Mouse (Mus musculus) E14TG2a.4 (cell line): ENCODE data around the gene Megf11.

Source experiments
- H3K27me3 ChIP-seq: 2 replicates; pipeline ENCODE4 v1.6.1; 2014; ENCODE audit warnings: low read length, control low read depth; ENCODE audit not compliant: insufficient read depth
- H3K36me3 ChIP-seq: 2 replicates; pipeline ENCODE4 v1.6.1; 2014; ENCODE audit warnings: low read length, control low read depth; ENCODE audit not compliant: insufficient read depth
- H3K4me1 ChIP-seq: replicated peaks from 2 replicates; pipeline ENCODE4 v1.6.1; 2014; ENCODE audit warnings: low read depth, low read length, control low read depth
- H3K4me3 ChIP-seq: replicated peaks from 2 replicates; pipeline ENCODE4 v1.5.1; 2014; ENCODE audit warnings: mild to moderate bottlenecking, low read length
- H3K9me3 ChIP-seq: 2 replicates; pipeline ENCODE4 v1.6.1; 2014; ENCODE audit warnings: low read length, control low read depth
- CTCF ChIP-seq: conservative IDR thresholded peaks from 2 replicates; pipeline ENCODE4 v1.5.1; 2014; ENCODE audit warnings: low read length
- NANOG ChIP-seq: IDR thresholded peaks from 2 replicates; pipeline ENCODE4 v1.6.1; 2014; ENCODE audit warnings: borderline replicate concordance, low read length, mixed read lengths
- POU5F1 ChIP-seq: IDR thresholded peaks from 2 replicates; pipeline ENCODE4 v1.6.1; 2014; ENCODE audit warnings: low read length, borderline replicate concordance

Gene Megf11

DNA sequence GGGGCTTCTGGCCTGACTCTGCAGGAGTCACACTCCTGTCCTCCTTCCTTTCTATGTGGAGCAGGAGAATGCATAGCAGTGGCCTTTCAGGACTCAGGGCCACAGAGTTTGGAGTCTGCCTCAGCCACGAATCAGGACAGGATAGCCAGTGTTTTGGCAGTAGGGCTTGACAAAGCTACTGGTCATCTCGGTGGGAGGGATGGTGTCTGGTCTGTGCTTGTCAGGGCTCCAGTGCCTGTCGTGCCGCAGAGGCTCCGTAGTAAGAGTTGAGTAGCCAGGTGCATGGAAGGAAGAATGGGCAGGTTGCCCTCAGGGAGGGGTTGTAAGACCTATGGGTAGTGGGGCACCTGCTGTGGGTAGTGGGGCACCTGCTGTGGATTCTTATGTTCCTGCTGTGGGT, 96.7 kb downstream of the Megf11 start:
- no peak for TF ChIP-seq NANOG
- no peak for TF ChIP-seq CTCF
- no peak for TF ChIP-seq POU5F1

DNA sequence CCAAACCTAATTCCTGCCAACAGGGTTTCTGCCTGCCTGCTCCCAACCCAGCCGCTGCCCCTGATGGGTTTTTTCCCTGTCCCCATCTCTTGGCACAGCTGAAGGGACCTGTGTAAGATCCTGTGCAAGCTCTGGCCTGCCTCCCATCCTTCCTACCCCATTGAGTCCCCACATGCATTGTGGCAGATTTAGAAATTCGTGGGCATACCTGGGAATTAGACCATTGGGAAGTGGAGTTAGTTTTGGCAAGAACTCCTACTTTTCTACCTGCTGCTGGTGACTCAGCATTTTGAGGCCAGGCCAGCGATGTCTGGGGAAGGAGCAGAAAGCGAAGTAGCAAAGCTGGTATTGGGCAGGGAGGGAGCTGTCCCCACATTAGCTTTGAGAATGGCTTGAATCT, 102.0 kb downstream of the Megf11 start:
- Histone ChIP-seq H3K4me3 (no peak overlapping the region), H3K4me1 (peaks cover 25% of the 10 kb centered on the region), H3K36me3 (no peaks in the 10 kb centered on the region), H3K9me3 (no peaks in the 10 kb centered on the region), H3K27me3 (no peaks in the 10 kb centered on the region)
- no peak for TF ChIP-seq CTCF
- no peak for TF ChIP-seq NANOG
- no peak for TF ChIP-seq POU5F1

More for the DNA sequence above, 96.7 kb downstream of the Megf11 start:
- Histone ChIP-seq H3K4me1 (peaks cover 11% of the 10 kb centered on the region), H3K9me3 (no peaks in the 10 kb centered on the region), H3K4me3 (no peak overlapping the region), H3K36me3 (no peaks in the 10 kb centered on the region), H3K27me3 (peaks cover 9% of the 10 kb centered on the region; the same call in 1 of the 2 replicates)

DNA sequence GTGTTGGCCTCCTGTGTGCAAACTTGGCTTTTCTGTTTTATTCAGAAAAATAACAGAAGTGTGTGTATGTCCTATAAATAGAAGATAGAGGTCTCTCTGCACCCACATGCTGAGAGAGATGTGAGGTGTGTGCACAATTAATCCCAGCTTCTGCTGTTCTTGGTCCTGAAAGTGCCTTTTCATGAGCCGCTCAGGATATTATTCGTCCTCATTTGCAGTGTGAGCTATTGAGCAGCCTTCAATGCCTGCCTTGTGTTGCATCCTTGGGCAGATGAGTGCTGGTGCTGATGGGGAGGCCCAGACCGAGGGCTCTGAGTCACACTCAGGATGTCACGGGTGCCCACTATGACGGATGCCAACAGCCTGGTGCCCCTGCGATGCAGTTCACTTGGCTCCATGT, 109.2 kb downstream of the Megf11 start:
- TF ChIP-seq NANOG (no peak), POU5F1 (no peak), CTCF (no peak)
- Histone ChIP-seq H3K4me3 (no peak overlapping the region), H3K4me1 (peaks cover 6% of the 10 kb centered on the region; the same call in 1 of the 2 replicates), H3K36me3 (no peaks in the 10 kb centered on the region), H3K27me3 (no peaks in the 10 kb centered on the region), H3K9me3 (no peaks in the 10 kb centered on the region)

DNA sequence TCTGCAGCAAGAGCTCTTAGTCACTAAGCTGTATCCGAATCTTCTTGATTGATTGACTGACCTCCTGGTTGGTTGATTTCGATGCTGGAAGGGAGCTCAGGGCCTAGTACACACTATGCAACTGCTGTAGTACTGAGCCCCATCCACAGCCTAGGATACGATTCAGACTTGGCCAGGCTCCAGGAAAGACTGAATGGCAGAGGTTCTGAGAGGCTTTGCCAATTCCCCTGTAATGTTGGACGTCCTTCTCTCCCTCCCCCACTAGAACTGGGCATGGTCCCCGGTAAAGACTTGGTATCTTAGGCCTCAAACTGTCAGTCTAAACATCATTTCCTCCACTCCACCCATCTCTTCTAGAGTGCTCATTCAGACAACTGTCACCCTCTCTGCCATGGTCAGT, 113.5 kb downstream of the Megf11 start:
- H3K36me3 ChIP-seq = peaks cover 2% of the 10 kb centered on the region; the same call in 1 of the 2 replicates
- H3K9me3 ChIP-seq = no peaks in the 10 kb centered on the region

DNA sequence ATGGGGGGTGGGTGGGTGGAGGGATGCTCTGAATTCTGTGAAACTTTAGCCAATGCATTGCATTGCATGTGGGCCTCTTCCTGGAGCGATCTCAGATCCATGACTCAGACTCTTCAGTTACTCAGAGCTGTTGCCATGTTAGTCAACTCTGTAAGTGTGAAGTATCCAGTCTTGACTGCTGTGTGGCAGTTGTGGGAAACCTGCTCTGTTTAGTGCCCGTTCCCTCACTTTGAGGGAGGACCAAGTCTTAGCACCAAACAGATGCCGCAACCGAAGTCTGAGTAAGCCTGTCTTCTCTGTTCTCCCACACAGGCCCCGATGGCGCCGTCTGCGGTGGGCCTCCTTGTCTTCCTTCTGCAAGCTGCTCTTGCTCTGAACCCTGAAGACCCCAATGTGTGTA, 115.8 kb downstream of the Megf11 start:
- H3K36me3 ChIP-seq = peaks cover 13% of the 10 kb centered on the region; the same call in 1 of the 2 replicates
- no peak overlapping the region for H3K4me3 ChIP-seq
- TF ChIP-seq CTCF (no peak), NANOG (no peak), POU5F1 (no peak)
- no peaks in the 10 kb centered on the region for H3K9me3 ChIP-seq
- H3K27me3 ChIP-seq = no peaks in the 10 kb centered on the region
- peaks cover 6% of the 10 kb centered on the region; the same call in 1 of the 2 replicates for H3K4me1 ChIP-seq

More for the DNA sequence above, 113.5 kb downstream of the Megf11 start:
- TF ChIP-seq NANOG (no peak), CTCF (no peak), POU5F1 (no peak)
- Histone ChIP-seq H3K4me3 (no peak overlapping the region), H3K4me1 (peaks cover 6% of the 10 kb centered on the region; the same call in 1 of the 2 replicates), H3K27me3 (no peaks in the 10 kb centered on the region)

DNA sequence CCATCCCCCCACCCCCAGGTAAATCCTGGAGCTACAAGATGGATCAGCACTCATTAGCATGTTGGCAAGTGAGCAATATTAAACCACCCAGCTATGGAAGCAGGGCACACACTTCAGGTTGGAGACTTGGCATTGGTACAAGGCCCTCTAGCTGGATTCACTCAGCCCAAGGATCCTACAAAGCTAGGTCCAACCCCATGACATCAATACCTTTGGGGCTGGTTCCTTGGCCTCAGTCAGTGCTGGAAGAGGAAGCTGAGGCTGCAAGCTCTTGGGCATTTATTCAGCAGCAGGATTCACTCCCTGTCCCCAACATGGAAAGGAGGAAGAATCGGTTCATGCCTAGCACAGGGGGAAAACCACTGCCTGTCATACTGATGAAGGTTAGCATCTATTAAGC, 118.6 kb downstream of the Megf11 start:
- Histone ChIP-seq H3K4me1 (peaks cover 8% of the 10 kb centered on the region), H3K9me3 (no peaks in the 10 kb centered on the region), H3K36me3 (peaks cover 14% of the 10 kb centered on the region; the same call in 1 of the 2 replicates), H3K27me3 (no peaks in the 10 kb centered on the region), H3K4me3 (no peak overlapping the region)
- TF ChIP-seq POU5F1 (no peak), CTCF (no peak), NANOG (no peak)

DNA sequence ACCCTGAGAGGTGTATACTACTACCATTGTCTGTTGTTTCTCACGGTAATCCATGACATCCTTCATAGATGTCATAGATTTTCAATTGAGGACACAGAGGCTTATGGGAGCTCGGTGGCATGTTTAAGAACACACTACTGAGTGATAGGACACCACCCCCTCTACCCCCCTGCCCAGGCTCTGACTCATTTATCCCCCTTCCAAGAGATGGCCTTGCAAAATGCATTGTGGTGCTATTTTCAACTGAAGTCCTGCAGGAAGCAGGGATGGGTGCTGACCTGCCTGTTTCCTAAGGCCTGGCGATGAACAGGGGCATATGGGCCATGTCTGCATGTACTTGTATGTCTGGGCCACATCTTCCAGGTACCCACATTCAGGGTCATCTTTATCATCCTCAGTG, 119.0 kb downstream of the Megf11 start:
- Histone ChIP-seq H3K27me3 (no peaks in the 10 kb centered on the region), H3K36me3 (peaks cover 14% of the 10 kb centered on the region; the same call in 1 of the 2 replicates), H3K9me3 (no peaks in the 10 kb centered on the region), H3K4me3 (no peak overlapping the region), H3K4me1 (peaks cover 8% of the 10 kb centered on the region)
- TF ChIP-seq CTCF (no peak), POU5F1 (no peak), NANOG (no peak)

DNA sequence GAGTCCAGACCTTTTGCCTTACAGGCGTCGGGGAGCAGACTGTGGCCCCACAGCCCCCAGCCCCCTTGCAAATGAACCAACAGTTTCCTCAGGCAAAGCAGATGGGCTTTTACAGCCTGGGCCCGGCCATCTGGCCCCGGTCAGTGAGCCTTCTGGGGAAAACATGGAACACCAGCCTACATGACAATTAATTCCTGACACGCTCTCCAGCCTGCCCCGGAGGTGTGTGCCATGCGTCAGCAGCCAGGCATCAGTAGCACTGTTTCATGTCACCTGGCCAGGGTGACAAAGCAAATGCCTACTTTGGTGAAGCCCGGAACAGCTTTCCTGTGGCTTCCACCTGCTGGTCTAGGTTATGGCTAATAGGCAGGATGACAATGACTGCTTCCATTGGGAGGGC, 119.5 kb downstream of the Megf11 start:
- H3K27me3 ChIP-seq = no peaks in the 10 kb centered on the region
- peaks cover 8% of the 10 kb centered on the region for H3K4me1 ChIP-seq
- TF ChIP-seq POU5F1 (no peak), CTCF (no peak), NANOG (no peak)
- no peak overlapping the region for H3K4me3 ChIP-seq
- H3K36me3 ChIP-seq = peaks cover 19% of the 10 kb centered on the region; the same call in 1 of the 2 replicates
- H3K9me3 ChIP-seq = no peaks in the 10 kb centered on the region

DNA sequence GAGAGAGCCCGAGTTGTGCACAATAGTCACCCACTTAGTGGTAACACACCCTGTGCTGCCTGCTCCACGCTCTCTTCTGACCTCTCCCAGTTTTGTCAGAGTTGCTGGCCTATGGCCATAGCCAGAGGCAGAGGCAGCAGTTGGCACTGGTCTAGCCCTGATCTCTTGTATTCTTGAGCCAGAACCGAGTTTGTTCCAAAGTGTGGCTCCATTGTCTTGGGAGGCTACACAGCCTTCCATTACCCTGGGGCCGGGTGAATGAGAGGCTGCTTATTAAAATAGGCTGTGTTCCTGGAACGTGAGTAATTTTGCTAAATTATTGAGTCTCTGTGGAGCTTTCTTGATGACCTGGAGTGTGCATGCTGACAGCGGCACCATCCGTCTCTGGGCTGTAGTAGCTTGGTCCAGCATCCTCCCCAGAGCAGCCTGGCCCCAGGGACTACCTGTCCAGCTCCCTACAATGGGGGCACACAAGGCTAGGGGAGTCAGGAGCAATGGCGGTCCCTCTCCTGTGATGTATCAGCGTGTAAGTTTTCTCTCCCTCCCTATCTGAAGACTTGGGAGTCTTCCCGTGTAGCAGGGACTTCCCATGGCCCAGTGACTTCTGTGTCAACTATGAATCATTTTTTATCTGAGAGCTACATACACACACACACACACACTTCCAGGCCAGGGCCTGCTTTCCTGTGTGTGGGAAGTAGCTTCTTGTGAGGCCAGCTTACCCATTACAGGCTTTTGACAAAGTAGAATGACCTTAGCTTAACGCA, 121.2 kb downstream of the Megf11 start:
- no peak for TF ChIP-seq CTCF

More for the DNA sequence above, 121.2 kb downstream of the Megf11 start:
- Histone ChIP-seq H3K4me1 (peaks cover 14% of the 10 kb centered on the region), H3K9me3 (no peaks in the 10 kb centered on the region), H3K27me3 (no peaks in the 10 kb centered on the region), H3K4me3 (no peak overlapping the region), H3K36me3 (peaks cover 21% of the 10 kb centered on the region; the same call in 1 of the 2 replicates)
